Mouse (Mus musculus): ENCODE results near the gene Rhod. TPM values are rescaled to one million over a fixed set of nuclear protein-coding genes. Genes with fewer than 3 reads are reported as not detected.

The Rhod gene
- polyA plus RNA-seq, 1 experiment, result 168 TPM

- Histone ChIP-seq H3K36me3 (ENCODE audit: control insufficient read depth, insufficient read depth, low read length) (no peaks in the 10 kb centered on the region), H3K4me1 (ENCODE audit: control insufficient read depth, insufficient read depth, insufficient read length, low read length) (0 out of 2 replicates have a peak, but pooled peaks cover 2% of the 10 kb centered on the region), H3K27me3 (ENCODE audit: control insufficient read depth, insufficient read depth, low read length) (no peaks in the 10 kb centered on the region), H3K27ac (ENCODE audit: insufficient read depth, low read depth, low read length) (no peak overlapping the region), H3K4me3 (ENCODE audit: low read depth, low read length) (no peak overlapping the region)
- WGBS, result 63% methylated on average over 8 of the region's 8 CpGs
- no peak for TF ChIP-seq POLR2A (IDR thresholded peaks at IDR 0.05; ENCODE audit: low read depth, low read length)
- no peak for TF ChIP-seq CTCF (IDR thresholded peaks at IDR 0.05; ENCODE audit: extremely low read depth, insufficient read length, insufficient replicate concordance, low read depth, low read length)
Measured at GRCm38 (mm10) chr19:4451098-4451497, 11.9 kb upstream of the Rhod start.

- 0 out of 2 replicates have a peak, but pooled peaks cover 2% of the 10 kb centered on the region for H3K4me1 ChIP-seq (ENCODE audit: control insufficient read depth, insufficient read depth, insufficient read length, low read length)
- no peak overlapping the region for H3K4me3 ChIP-seq (ENCODE audit: low read depth, low read length)
- no peaks in the 10 kb centered on the region for H3K36me3 ChIP-seq (ENCODE audit: control insufficient read depth, insufficient read depth, low read length)
- no peak overlapping the region for H3K27ac ChIP-seq (ENCODE audit: insufficient read depth, low read depth, low read length)
- 55% methylated on average over 5 of the region's 5 CpGs for WGBS
- no peak for TF ChIP-seq POLR2A (IDR thresholded peaks at IDR 0.05; ENCODE audit: low read depth, low read length)
- H3K27me3 ChIP-seq (ENCODE audit: control insufficient read depth, insufficient read depth, low read length), result no peaks in the 10 kb centered on the region
Measured at GRCm38 (mm10) chr19:4450666-4451065, 11.4 kb upstream of the Rhod start.

DNA sequence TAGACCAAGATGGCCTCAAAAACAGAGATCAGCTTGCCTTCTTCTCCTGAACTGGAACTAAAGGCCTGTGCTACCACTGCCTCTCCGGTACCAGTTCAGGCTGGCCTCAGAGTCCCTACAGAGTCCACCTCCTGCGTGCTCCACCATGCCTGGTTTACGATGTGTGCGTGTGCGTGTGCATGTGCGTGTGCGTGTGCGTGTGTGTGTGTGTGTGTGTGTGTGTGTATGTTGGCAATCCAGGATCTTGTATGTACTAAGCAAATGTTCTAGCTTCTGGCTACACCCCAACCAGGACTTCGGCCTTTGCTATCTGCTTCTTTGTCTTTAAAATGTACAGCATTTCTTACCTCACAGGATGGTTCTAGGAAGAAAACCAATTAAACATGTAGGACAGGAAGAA lies 10.0 kb upstream of the Rhod start:
- H3K27me3 ChIP-seq (ENCODE audit: control insufficient read depth, insufficient read depth, low read length), result no peaks in the 10 kb centered on the region
- H3K4me1 ChIP-seq (ENCODE audit: control insufficient read depth, insufficient read depth, insufficient read length, low read length), result 0 out of 2 replicates have a peak, but pooled peaks cover 2% of the 10 kb centered on the region
- no peaks in the 10 kb centered on the region for H3K36me3 ChIP-seq (ENCODE audit: control insufficient read depth, insufficient read depth, low read length)
- no peak for TF ChIP-seq CTCF (IDR thresholded peaks at IDR 0.05; ENCODE audit: extremely low read depth, insufficient read length, insufficient replicate concordance, low read depth, low read length)
- no peak for TF ChIP-seq POLR2A (IDR thresholded peaks at IDR 0.05; ENCODE audit: low read depth, low read length)
- H3K27ac ChIP-seq (ENCODE audit: insufficient read depth, low read depth, low read length), result no peak overlapping the region
- 94% methylated on average over 9 of the region's 9 CpGs for WGBS
- H3K4me3 ChIP-seq (ENCODE audit: low read depth, low read length), result no peak overlapping the region

GRCm38 (mm10) chr19:4447445-4447844 lies 8.2 kb upstream of the Rhod start:
- Histone ChIP-seq H3K36me3 (ENCODE audit: control insufficient read depth, insufficient read depth, low read length) (no peaks in the 10 kb centered on the region), H3K4me3 (ENCODE audit: low read depth, low read length) (no peak overlapping the region), H3K27me3 (ENCODE audit: control insufficient read depth, insufficient read depth, low read length) (no peaks in the 10 kb centered on the region), H3K4me1 (ENCODE audit: control insufficient read depth, insufficient read depth, insufficient read length, low read length) (0 out of 2 replicates have a peak, but pooled peaks cover 2% of the 10 kb centered on the region), H3K27ac (ENCODE audit: insufficient read depth, low read depth, low read length) (no peak overlapping the region)
- WGBS, result 84% methylated on average over 9 of the region's 9 CpGs
- no peak for TF ChIP-seq CTCF (IDR thresholded peaks at IDR 0.05; ENCODE audit: extremely low read depth, insufficient read length, insufficient replicate concordance, low read depth, low read length)
- TF ChIP-seq POLR2A (IDR thresholded peaks at IDR 0.05; ENCODE audit: low read depth, low read length), result no peak

GRCm38 (mm10) chr19:4446661-4447420 lies 7.6 kb upstream of the Rhod start:
- Histone ChIP-seq H3K27ac (ENCODE audit: insufficient read depth, low read depth, low read length) (no peak overlapping the region), H3K4me3 (ENCODE audit: low read depth, low read length) (no peak overlapping the region), H3K36me3 (ENCODE audit: control insufficient read depth, insufficient read depth, low read length) (no peaks in the 10 kb centered on the region), H3K27me3 (ENCODE audit: control insufficient read depth, insufficient read depth, low read length) (no peaks in the 10 kb centered on the region), H3K4me1 (ENCODE audit: control insufficient read depth, insufficient read depth, insufficient read length, low read length) (peaks cover 3% of the 10 kb centered on the region; the same call in 1 of the 2 replicates)
- 84% methylated on average over 8 of the region's 8 CpGs for WGBS
- TF ChIP-seq CTCF (IDR thresholded peaks at IDR 0.05; ENCODE audit: extremely low read depth, insufficient read length, insufficient replicate concordance, low read depth, low read length) (no peak), POLR2A (IDR thresholded peaks at IDR 0.05; ENCODE audit: low read depth, low read length) (no peak)

- Histone ChIP-seq H3K4me1 (ENCODE audit: control insufficient read depth, insufficient read depth, insufficient read length, low read length) (peaks cover 17% of the 10 kb centered on the region), H3K27ac (ENCODE audit: insufficient read depth, low read depth, low read length) (peak overlapping the region; percentile 20; the same call in 1 of the 2 replicates), H3K27me3 (ENCODE audit: control insufficient read depth, insufficient read depth, low read length) (no peaks in the 10 kb centered on the region), H3K4me3 (ENCODE audit: low read depth, low read length) (no peak overlapping the region), H3K36me3 (ENCODE audit: control insufficient read depth, insufficient read depth, low read length) (no peaks in the 10 kb centered on the region)
- TF ChIP-seq POLR2A (IDR thresholded peaks at IDR 0.05; ENCODE audit: low read depth, low read length), result no peak
- TF ChIP-seq CTCF (IDR thresholded peaks at IDR 0.05; ENCODE audit: extremely low read depth, insufficient read length, insufficient replicate concordance, low read depth, low read length), result peak; percentile 82; the same call in 1 of the 2 replicates
- 11% methylated on average over 3 of the region's 3 CpGs for WGBS
Measured at GRCm38 (mm10) chr19:4442408-4442807, 3.2 kb upstream of the Rhod start.

GRCm38 (mm10) chr19:4441621-4442161 lies 2.5 kb upstream of the Rhod start:
- WGBS, result 34% methylated on average over 10 of the region's 10 CpGs
- peak; percentile 47; the same call in 1 of the 2 replicates for TF ChIP-seq CTCF (IDR thresholded peaks at IDR 0.05; ENCODE audit: extremely low read depth, insufficient read length, insufficient replicate concordance, low read depth, low read length)
- TF ChIP-seq POLR2A (IDR thresholded peaks at IDR 0.05; ENCODE audit: low read depth, low read length), result no peak
- H3K36me3 ChIP-seq (ENCODE audit: control insufficient read depth, insufficient read depth, low read length), result no peaks in the 10 kb centered on the region

More at GRCm38 (mm10) chr19:4441621-4442161, 2.5 kb upstream of the Rhod start:
- Histone ChIP-seq H3K27me3 (ENCODE audit: control insufficient read depth, insufficient read depth, low read length) (no peaks in the 10 kb centered on the region), H3K4me3 (ENCODE audit: low read depth, low read length) (no peak overlapping the region), H3K27ac (ENCODE audit: insufficient read depth, low read depth, low read length) (peak overlapping the region; percentile 98), H3K4me1 (ENCODE audit: control insufficient read depth, insufficient read depth, insufficient read length, low read length) (peaks cover 17% of the 10 kb centered on the region)
